Mouse (Mus musculus): Measurements from ENCODE around the gene Pld3. TPM values are rescaled to one million over a fixed set of nuclear protein-coding genes. Genes with fewer than 3 reads are reported as not detected.
"Not testable (repeated sequence)": the region's sequence is repeated elsewhere in the genome, so short reads cannot be mapped to it uniquely, and the experiment has no call there.

Gene Pld3
- total RNA-seq, 2 experiments from 2014 or later: 106 to 146 TPM

- no peak for DNase-seq
These were observed 29.2 kb downstream of the Pld3 start for GRCm38 (mm10) chr7:27523805-27524204.

- no peak for DNase-seq
These were observed 30.1 kb downstream of the Pld3 start, which contains the start of gene Hipk4 for GRCm38 (mm10) chr7:27522967-27523366. Gene Hipk4, plus strand, starts transcription at chr7:27523267.

DNA sequence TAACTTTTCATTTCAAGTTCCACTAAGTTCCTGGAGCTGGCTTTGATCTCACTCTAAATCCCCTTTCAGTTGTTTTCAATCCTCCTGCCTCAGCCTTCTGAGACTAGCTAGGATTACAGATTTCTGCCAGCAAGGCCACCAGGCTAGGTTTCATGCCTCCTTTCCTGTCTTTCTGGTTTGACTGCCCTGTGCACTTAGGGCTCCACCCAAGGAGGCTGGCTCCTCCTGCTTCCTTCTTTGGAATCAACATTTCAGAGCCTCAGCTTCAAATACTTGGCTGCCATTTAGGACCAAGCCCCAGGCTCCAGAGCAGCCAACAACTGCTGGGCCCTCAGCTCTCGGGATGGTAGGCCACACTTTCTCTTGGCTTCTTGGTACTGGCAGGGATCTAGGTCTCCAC, 32.4 kb downstream of the Pld3 start:
- DNase-seq: no peak

DNA sequence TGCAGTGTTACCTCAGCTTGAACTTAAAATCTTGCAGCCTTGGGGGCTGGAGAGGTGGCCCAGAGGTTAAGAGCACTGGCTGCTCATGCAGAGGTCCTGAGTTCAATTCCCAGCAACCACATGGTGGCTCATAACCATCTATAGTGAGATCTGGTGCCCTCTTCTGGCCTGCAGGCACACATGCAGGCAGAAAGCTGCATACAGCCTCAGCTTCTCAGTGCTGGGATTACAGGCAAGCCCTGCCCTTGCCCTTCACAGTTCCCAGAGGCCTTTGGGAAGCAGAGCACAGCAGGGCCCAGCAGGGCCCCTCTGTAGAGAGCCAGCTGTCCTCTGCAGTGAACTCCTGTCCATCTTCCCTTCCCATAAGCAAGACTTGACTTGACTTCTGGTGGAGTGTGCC, 32.9 kb downstream of the Pld3 start:
- no peak for DNase-seq

- DNase-seq: no peak
These were observed 34.7 kb downstream of the Pld3 start for GRCm38 (mm10) chr7:27518314-27518713.

GRCm38 (mm10) chr7:27514961-27515360, 38.1 kb downstream of the Pld3 start:
- no peak for DNase-seq

- DNase-seq: no peak
These were observed 42.2 kb downstream of the Pld3 start for GRCm38 (mm10) chr7:27510809-27511208.

- DNase-seq: peak; percentile 77 to 83
These were observed 44.4 kb downstream of the Pld3 start for GRCm38 (mm10) chr7:27508648-27509005.

- peak; percentile 100 for DNase-seq
These were observed 45.0 kb downstream of the Pld3 start for GRCm38 (mm10) chr7:27507711-27508647.

DNA sequence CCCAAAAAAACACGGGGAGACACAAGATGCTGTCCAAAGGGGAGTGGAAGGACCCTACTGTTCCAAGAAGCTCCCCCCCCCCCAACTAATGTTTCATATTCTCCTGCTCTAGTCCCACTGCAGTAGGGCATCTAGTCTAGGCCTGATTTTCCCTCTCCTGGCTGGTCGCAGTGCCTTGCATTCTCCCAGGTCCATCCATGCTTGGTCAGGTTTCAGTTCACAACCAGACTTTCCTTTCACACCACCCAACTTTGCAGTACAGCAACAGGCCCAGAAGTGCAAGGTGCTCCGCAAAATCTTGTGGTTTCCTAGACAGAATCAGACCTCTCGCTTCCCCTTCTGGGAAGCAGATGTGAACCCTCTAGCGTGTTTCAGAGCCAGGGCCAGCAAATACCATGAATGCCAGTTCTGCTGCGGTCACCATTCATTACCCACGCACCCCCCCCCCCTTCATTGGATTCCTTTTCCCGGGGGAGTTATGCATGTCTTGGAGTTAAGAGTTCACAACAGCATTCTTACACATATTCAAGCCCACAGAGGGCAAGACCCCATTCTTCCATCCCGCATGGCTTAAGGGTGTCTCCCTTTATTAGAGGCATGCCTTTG, 46.1 kb downstream of the Pld3 start:
- DNase-seq: no peak

DNA sequence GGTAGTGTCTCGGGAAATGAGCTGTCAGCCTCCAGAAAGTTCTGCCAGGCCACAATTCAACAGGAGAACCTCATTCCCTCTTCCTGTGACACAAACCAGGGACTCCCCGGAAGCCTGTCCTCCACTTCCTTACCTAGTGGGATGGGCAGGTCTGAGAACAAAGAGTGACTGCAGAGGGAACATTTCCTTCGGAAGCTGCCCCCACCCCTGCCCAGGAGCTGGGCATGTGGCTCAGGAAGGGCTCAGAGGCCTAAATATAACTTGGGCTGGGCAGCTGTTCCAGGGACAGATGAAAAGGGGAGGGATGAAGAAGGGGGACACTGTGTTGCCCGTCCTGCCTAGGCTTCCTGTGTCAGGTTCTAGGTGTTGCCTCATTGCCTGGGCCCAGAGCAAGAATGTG, 51.4 kb downstream of the Pld3 start:
- DNase-seq: peak; percentile 66 to 70

GRCm38 (mm10) chr7:27499036-27499435, 54.0 kb downstream of the Pld3 start, which contains the start of gene Prx:
Gene Prx, plus strand, starts transcription at chr7:27499324.
- DNase-seq: no peak

DNA sequence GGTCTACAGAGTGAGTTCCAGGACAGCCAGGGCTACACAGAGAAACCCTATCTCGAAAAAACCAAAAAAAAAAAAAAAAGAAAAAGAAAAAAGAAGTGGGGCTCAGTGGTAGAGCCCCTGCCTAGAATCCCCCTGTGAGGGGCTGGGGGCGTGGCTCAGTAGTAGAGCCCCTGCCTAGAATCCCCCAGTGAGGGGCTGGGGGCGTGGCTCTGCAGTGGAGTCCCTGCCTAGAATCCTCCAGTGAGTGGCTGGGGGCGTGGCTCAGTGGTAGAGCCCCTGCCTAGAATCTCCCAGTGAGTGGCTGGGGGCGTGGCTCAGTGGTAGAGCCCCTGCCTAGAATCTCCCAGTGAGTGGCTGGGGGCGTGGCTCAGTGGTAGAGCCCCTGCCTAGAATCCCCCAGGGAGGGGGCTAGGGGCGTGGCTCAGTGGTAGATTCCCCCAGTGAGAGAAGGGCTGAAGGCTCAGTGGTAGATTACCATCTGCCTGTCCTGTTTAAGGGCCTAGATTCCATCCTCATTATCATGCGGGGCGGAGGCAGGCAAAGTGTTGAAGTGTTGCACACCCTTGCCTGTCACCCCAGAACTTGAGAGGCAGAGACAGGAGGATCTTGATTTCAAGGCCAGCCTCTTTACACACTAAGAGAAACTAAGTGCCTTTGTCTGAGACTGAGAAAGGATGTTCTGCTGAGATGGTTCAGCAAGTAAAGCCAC, 58.2 kb downstream of the Pld3 start:
- DNase-seq: not testable (repeated sequence)

GRCm38 (mm10) chr7:27493450-27493849, 59.6 kb downstream of the Pld3 start:
- no peak for DNase-seq

- no peak for DNase-seq
These were observed 60.0 kb downstream of the Pld3 start for GRCm38 (mm10) chr7:27493022-27493421.

- no peak for DNase-seq
These were observed 61.2 kb downstream of the Pld3 start for GRCm38 (mm10) chr7:27491856-27492255.

- DNase-seq: peak; percentile 98 to 99
These were observed 62.3 kb downstream of the Pld3 start for GRCm38 (mm10) chr7:27490543-27491329.

DNA sequence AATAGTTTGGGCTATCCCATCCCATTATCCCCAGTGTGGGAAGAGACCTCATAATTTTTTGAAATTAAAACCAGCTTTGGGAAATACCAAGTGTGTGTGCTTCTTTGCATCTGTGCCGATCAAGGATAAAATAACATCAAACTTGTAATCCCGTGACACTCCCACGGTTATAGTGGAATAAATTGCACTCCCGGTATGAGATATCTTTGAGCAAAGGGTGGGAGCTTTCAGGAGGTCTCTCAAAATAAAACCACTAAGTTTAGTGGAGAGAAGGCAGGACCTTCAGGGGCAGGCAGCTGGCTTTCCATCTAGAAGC, 62.8 kb downstream of the Pld3 start:
- no peak for DNase-seq

DNA sequence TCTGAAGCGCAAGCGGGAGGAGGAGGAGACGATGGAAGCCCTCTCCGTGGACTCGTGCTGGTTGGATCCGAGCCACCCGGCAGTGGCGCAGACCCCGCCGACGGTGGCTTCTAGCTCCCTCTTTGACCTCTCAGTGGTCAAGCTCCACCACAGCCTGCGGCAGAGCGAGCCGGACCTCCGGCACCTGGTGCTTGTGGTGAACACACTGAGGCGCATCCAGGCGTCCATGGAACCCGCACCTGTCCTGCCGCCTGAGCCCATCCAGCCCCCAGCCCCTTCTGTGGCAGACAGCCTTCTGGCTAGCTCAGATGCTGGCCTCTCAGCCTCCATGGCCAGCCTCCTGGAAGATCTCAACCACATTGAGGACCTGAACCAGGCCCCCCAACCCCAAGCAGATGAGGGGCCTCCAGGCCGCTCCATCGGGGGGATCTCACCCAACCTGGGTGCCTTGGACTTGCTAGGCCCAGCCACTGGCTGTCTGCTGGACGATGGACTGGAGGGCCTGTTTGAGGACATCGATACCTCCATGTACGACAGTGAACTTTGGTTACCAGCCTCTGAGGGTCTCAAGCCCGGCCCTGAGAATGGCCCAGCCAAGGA, 63.6 kb downstream of the Pld3 start:
- no peak for DNase-seq

DNA sequence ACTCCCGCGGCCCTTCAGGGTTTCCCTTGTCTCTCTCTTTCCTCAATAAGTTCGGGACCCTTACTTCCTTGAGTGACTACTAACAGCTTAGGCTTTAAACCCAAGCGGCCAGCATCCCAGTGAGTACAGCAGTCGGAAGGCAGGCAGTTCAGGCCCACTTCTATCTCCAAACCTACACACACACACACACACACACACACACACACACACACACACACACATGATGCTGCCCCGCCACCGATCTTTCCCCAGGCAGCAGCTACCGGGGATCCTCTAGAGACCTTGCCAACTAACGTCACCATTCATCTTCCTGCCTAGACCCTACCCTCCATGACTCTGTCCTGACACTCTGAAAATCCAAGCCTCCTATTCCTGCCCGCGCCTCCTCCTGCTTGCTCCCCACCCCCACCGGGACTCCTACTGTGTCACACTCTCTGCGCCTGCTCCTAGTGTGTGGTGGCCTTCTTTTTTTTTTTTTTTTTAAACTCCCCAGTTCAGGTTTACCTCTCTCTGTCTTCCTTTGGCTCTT, 65.2 kb downstream of the Pld3 start:
- peak; percentile 86 to 93 for DNase-seq
